Mouse (Mus musculus) stomach, embryonic 14.5 days (tissue): ENCODE measurements at regions not wholly inside any gene's neighbourhood (a gene's known extent, or its start where the extent isn't known, plus 50 kb on each side); places are given as distances from the start of the nearest gene placed in this dataset.
"Not testable (repeated sequence)": the region's sequence is repeated elsewhere in the genome, so short reads cannot be mapped to it uniquely, and the experiment has no call there.

Experiments
- ATAC-seq: fragments of 200-750 bp; cut with Nextera tagmentation; 2 replicates; pipeline ENCODE4 v1.8.0; 2017; ENCODE audit warnings: low read depth, moderate TSS enrichment; ENCODE audit not compliant: insufficient number of reproducible peaks, insufficient read depth, low FRiP score
- H3K27ac ChIP-seq: fragments of 300-500 bp; sonication (generic); 2 replicates; pipeline ENCODE4 v1.5.1; 2014; ENCODE audit warnings: mild to moderate bottlenecking, low read length, moderate library complexity, mixed read lengths
- H3K27me3 ChIP-seq: fragments of 300-500 bp; sonication (generic); 2 replicates; pipeline ENCODE4 v1.6.1; 2014; ENCODE audit warnings: low read length, control low read depth, mixed read lengths; ENCODE audit not compliant: control insufficient read depth, insufficient read depth
- H3K36me3 ChIP-seq: fragments of 300-500 bp; sonication (generic); 2 replicates; pipeline ENCODE4 v1.6.1; 2014; ENCODE audit warnings: mild to moderate bottlenecking, control low read depth, low read length, moderate library complexity, mixed read lengths; ENCODE audit not compliant: control insufficient read depth, insufficient read depth
- H3K4me1 ChIP-seq: fragments of 300-500 bp; sonication (generic); 2 replicates; pipeline ENCODE4 v1.6.1; 2014; ENCODE audit warnings: low read length, control low read depth, mixed read lengths; ENCODE audit not compliant: control insufficient read depth, insufficient read depth
- H3K4me2 ChIP-seq: fragments of 300-500 bp; sonication (generic); replicated peaks from 2 replicates; pipeline ENCODE4 v1.6.1; 2014; ENCODE audit warnings: low read depth, low read length, control low read depth
- H3K4me3 ChIP-seq: fragments of 300-500 bp; sonication (generic); 2 replicates; pipeline ENCODE4 v1.5.1; 2014; ENCODE audit warnings: low read depth, low read length, control low read depth
- H3K9ac ChIP-seq: fragments of 300-500 bp; sonication (generic); replicated peaks from 2 replicates; pipeline ENCODE4 v1.6.1; 2014; ENCODE audit warnings: low read depth, mild to moderate bottlenecking, control low read depth, low read length, moderate library complexity, mixed read lengths
- H3K9me3 ChIP-seq: fragments of 300-500 bp; sonication (generic); 2 replicates; pipeline ENCODE4 v1.6.1; 2016; ENCODE audit warnings: low read depth, low read length, control low read depth; ENCODE audit not compliant: control insufficient read depth
- WGBS: fragments of 180-500 bp; shearing (Covaris S2); extraction: QIAGEN DNeasy Blood & Tissue Kit; methylation state at CpG from one replicate; pipeline ENCODE4 v1.1.7; 2014; 5-methylcytosine and 5-hydroxymethylcytosine counted together

DNA sequence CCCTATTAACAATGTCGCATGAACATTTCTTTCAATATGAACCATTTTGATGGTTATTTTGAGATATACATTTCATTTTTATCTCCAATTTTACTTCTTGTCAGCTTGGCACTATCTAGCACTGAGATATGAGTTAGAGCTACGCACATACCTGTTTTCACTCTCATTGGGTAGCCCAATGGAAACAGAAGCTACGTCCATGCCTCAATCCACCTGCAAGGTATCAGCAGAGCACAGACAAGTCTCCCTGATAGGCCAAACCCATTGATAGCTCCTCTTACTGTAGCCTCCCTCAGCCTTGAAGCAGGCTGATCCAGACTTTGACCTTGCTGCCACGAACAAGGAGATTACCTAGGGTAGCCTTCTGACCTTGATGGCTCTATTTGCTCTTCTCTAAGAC is 582.4 kb upstream of the Mms22l start:
- Histone ChIP-seq H3K36me3 (no peaks in the 10 kb centered on the region), H3K4me2 (no peak overlapping the region), H3K9ac (no peak overlapping the region), H3K4me3 (no peak overlapping the region), H3K27me3 (no peaks in the 10 kb centered on the region), H3K27ac (no peak overlapping the region), H3K4me1 (no peaks in the 10 kb centered on the region), H3K9me3 (no peaks in the 10 kb centered on the region)
- no peak for ATAC-seq
- 74% methylated on average over 4 of the region's 4 CpGs for WGBS

DNA sequence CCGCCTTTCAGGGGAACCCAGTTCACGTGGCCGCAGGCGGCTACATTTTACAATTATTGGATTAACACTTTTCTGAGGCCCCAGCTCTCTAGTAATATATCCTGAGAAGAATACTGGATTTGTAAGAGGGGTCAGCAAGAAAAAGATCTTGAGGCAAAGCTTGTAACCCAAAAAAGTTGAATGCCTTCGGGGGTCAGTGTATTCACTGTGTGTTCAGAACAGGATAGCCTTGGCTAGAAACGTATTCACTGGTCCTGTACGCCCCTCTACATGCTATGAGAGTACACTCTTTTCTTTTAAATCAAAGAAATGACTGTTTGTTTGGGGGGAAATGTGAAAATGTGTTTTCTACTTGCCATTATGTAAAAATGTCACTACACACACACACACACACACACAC is 581.8 kb upstream of the Mms22l start:
- no peak overlapping the region for H3K27ac ChIP-seq
- no peaks in the 10 kb centered on the region for H3K27me3 ChIP-seq
- no peaks in the 10 kb centered on the region for H3K4me1 ChIP-seq
- H3K36me3 ChIP-seq: no peaks in the 10 kb centered on the region
- no peak overlapping the region for H3K9ac ChIP-seq
- ATAC-seq: no peak
- no peaks in the 10 kb centered on the region for H3K9me3 ChIP-seq
- H3K4me3 ChIP-seq: no peak overlapping the region
- 89% methylated on average over 7 of the region's 7 CpGs for WGBS
- no peak overlapping the region for H3K4me2 ChIP-seq

DNA sequence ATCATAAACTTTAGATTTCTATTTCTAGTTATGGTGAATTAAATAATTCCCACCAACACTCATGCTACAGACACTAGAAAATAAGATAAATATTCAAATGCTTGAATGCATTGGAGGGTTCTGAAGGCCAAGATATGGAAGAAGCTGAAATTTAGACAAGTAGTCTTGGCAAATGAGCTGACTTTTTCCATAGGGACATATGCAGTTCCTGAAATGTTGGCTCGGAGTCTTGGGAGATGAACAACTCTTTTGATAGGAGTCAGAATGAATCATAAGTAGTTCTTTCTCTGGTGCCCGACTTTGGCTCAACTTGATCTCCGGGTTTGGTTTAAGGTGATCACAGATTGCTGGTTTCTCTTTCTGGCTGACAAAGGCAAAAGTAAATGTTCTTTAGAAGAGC is 574.7 kb upstream of the Mms22l start:
- Histone ChIP-seq H3K9me3 (no peaks in the 10 kb centered on the region), H3K27ac (no peak overlapping the region), H3K9ac (no peak overlapping the region), H3K4me3 (no peak overlapping the region), H3K27me3 (no peaks in the 10 kb centered on the region), H3K4me2 (no peak overlapping the region), H3K36me3 (no peaks in the 10 kb centered on the region), H3K4me1 (no peaks in the 10 kb centered on the region)
- 86% methylated on average over 3 of the region's 3 CpGs for WGBS
- no peak for ATAC-seq

DNA sequence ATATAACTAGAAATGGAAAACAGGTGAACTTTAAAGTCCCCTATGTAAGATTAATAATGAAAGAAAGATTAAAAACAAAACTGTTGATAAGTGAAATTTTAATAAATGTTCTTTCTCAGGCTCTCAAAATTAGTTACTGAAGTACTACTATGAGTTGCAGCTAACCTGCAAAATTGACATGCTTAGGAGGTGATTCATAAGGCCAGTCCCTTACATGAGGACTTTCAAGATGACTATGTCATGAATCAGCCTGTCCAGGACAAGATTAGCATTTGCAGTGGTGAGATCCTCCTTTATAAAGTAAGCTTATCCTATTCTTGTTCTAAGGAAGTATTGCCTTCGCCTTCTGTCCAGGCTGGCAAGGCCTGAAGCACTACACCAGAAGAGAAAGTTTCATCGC is 542.1 kb upstream of the Mms22l start:
- Histone ChIP-seq H3K4me1 (no peaks in the 10 kb centered on the region), H3K4me3 (no peak overlapping the region), H3K27me3 (no peaks in the 10 kb centered on the region), H3K27ac (no peak overlapping the region), H3K9ac (no peak overlapping the region), H3K36me3 (no peaks in the 10 kb centered on the region), H3K4me2 (no peak overlapping the region), H3K9me3 (no peaks in the 10 kb centered on the region)
- ATAC-seq: no peak
- WGBS: 86% methylated on average over 2 of the region's 2 CpGs

DNA sequence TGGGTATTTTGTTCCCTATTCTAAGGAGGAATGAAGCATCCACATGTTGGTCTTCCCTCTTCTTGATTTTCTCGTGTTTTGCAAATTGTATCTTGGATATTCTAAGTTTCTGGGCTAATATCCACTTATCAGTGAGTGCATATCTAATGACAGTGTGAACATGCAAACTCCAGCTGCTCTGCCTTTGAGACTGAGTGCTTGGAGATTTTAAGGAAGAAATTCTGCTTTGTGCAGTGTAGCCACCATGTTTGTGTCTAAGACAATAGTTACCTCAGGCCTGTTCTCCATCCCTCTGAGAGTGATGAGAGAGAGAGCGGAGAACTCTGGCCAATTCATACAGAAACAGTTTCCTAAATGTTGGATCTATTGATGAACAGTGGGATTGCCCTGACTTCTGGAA is 514.1 kb upstream of the Mms22l start:
- not testable (repeated sequence) for H3K4me2 ChIP-seq, H3K27ac ChIP-seq, H3K27me3 ChIP-seq, H3K4me1 ChIP-seq, H3K4me3 ChIP-seq, H3K9me3 ChIP-seq, H3K36me3 ChIP-seq, H3K9ac ChIP-seq, ATAC-seq
- WGBS: 77% methylated on average over 2 of the region's 2 CpGs

DNA sequence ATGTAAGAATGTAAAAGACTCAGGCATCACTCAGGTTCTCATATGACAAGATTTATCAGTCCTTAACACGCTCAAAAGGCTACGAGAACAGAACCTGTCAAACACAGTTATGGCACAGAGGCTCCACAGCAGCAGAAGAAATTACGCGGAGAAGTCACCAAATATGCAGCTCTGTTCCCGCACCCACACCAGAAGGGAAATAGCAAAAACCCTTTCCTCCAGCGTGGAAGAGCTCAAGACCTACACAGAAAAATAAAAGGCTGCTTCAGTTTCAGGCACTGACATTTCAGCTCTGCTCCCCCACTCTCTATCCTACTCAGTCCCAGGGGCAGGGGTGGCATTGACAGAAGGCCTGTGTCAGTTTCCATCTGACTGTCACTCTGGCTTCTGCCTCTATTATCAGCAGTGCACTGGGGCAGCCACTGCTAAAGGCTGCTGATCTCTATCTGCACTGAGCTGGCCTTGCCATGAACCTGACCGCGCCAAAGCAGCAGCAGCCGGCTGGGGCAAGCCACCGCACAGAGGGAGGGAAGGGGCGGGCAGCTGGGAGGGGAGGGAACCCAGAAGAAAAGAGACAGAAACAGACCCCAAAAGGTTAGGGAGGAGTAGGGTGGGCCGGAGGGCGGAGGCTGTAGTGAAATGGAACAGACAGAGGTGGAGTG is 513.3 kb upstream of the Mms22l start:
- 0 out of 2 replicates have a peak, but pooled peaks cover 5% of the 10 kb centered on the region for H3K4me1 ChIP-seq
- H3K9me3 ChIP-seq: no peaks in the 10 kb centered on the region
- no peak overlapping the region for H3K9ac ChIP-seq
- ATAC-seq: peak; percentile 58; the same call in 1 of the 2 replicates
- H3K27me3 ChIP-seq: no peaks in the 10 kb centered on the region
- 27% methylated on average over 13 of the region's 13 CpGs for WGBS
- no peaks in the 10 kb centered on the region for H3K36me3 ChIP-seq
- H3K27ac ChIP-seq: no peak overlapping the region
- H3K4me2 ChIP-seq: peak overlapping the region; percentile 32; the same call in 1 of the 2 replicates
- no peak overlapping the region for H3K4me3 ChIP-seq

DNA sequence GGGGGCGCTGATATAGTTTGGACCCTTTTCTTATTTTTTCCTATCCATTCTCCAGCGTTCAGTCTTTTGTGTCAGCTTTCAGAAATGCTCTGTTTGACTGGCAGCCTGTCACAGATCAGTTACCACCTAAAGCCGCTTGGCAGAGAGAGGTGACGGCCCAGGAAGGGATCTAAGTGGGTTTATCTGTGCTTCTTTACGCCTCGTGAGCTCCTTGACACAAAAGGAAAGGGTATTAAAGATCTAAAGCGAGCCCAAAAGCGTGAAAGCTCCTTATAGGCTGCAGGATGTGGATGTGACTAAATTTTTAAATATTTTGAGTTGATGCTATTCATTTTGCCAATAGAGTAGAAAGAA is 512.8 kb upstream of the Mms22l start:
- H3K9ac ChIP-seq: no peak overlapping the region
- no peaks in the 10 kb centered on the region for H3K36me3 ChIP-seq
- 0 out of 2 replicates have a peak, but pooled peaks cover 5% of the 10 kb centered on the region for H3K4me1 ChIP-seq
- H3K27ac ChIP-seq: no peak overlapping the region
- H3K4me2 ChIP-seq: peak overlapping the region; percentile 32; the same call in 1 of the 2 replicates
- H3K27me3 ChIP-seq: no peaks in the 10 kb centered on the region
- no peak for ATAC-seq
- WGBS: 14% methylated on average over 8 of the region's 8 CpGs
- no peaks in the 10 kb centered on the region for H3K9me3 ChIP-seq
- no peak overlapping the region for H3K4me3 ChIP-seq

DNA sequence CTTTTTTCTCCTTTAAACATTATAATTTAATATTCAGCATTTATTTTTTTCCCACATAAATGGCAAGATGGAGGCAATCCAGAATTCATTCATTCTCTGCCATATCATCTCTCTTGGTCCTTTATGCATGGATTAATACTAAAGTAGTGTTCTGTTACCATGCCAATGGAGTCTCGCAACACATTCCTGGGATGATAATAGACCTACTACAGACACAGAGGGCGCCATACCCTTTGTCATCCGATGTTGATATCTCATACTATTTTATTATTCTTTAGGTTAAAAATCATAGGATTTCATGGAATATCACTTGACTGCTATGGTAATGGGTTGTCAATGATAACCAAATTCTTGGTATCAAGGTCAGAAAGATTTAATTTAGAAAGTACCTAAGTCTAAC is 512.2 kb upstream of the Mms22l start:
- Histone ChIP-seq H3K4me2 (no peak overlapping the region), H3K4me3 (no peak overlapping the region), H3K27ac (no peak overlapping the region), H3K9ac (no peak overlapping the region), H3K9me3 (no peaks in the 10 kb centered on the region), H3K27me3 (no peaks in the 10 kb centered on the region), H3K36me3 (no peaks in the 10 kb centered on the region), H3K4me1 (0 out of 2 replicates have a peak, but pooled peaks cover 5% of the 10 kb centered on the region)
- 77% methylated on average over 3 of the region's 3 CpGs for WGBS
- ATAC-seq: no peak

DNA sequence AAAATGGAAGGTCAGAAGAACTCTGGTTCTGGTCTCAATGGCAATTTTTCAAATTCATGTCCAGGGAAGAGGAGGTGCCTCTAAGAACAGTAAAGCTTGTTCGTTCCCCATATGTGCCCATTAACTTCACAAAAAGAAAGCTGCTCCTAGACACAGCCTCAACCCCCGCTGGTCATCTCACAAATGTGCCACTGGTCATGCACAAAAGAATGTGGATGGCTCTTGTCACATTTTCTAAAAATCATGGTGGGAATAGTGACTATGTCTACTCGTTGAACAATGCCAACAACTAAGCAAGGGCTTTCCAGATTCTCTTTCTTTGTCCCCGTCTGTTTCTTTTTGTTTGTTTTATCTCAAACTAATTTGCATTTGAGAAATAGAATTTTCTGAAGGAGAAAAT is 510.3 kb upstream of the Mms22l start:
- Histone ChIP-seq H3K4me1 (0 out of 2 replicates have a peak, but pooled peaks cover 5% of the 10 kb centered on the region), H3K9ac (no peak overlapping the region), H3K27ac (no peak overlapping the region), H3K27me3 (no peaks in the 10 kb centered on the region), H3K4me2 (no peak overlapping the region), H3K4me3 (no peak overlapping the region), H3K9me3 (no peaks in the 10 kb centered on the region), H3K36me3 (no peaks in the 10 kb centered on the region)
- 77% methylated on average over 4 of the region's 4 CpGs for WGBS
- no peak for ATAC-seq
